Mouse (Mus musculus): ENCODE measurements at regions not wholly inside any gene's neighbourhood (a gene's known extent, or its start where the extent isn't known, plus 50 kb on each side); places are given as distances from the start of the nearest gene placed in this dataset.

DNA sequence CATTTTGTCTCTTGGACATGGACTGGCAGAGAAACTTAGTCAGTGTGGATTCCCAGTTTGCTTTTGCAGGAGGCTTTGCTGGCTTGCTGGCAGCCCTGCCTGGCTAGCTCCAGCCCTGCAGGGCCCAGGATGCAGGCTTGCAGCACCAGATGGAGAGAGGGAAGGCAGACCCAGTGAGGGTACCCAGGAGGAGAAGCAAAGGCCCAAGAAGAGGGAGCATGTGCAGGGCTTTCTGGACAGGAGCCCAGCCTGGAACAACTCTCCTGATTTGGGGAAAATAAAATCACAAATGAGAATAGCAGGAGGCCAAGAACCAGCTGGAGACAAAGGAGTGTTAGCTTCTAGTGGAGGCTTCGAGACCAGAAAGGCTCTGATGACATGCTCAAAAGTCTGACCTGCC, 414.9 kb upstream of the Camk1g start:
- Histone ChIP-seq H3K36me3 (replicated peaks) (no peaks in the 10 kb centered on the region), H3K4me3 (ENCODE audit: low read depth, low read length) (no peak overlapping the region), H3K27me3 (ENCODE audit: insufficient read depth, low read length) (no peaks in the 10 kb centered on the region), H3K4me1 (ENCODE audit: insufficient read depth, low read depth, low read length) (no peaks in the 10 kb centered on the region), H3K9me3 (replicated peaks) (no peaks in the 10 kb centered on the region)
- DNase-seq (ENCODE audit: low spot score) (no peak), ATAC-seq (ENCODE audit: extremely low read depth, insufficient number of reproducible peaks, low FRiP score, poor library complexity, severe bottlenecking) (no peak)
- TF ChIP-seq CTCF (IDR thresholded peaks at IDR 0.05; ENCODE audit: low read depth, low read length) (no peak), GATA1 (IDR thresholded peaks at IDR 0.05; ENCODE audit: borderline replicate concordance, low read length) (no peak), TAL1 (conservative IDR thresholded peaks at IDR 0.05; ENCODE audit: low read depth, low read length) (no peak), POLR2AphosphoS5 (IDR thresholded peaks at IDR 0.05; ENCODE audit: insufficient replicate concordance, low read depth, low read length) (no peak), GATA2 (IDR thresholded peaks at IDR 0.05; ENCODE audit: borderline replicate concordance, low read depth, low read length) (no peak)

DNA sequence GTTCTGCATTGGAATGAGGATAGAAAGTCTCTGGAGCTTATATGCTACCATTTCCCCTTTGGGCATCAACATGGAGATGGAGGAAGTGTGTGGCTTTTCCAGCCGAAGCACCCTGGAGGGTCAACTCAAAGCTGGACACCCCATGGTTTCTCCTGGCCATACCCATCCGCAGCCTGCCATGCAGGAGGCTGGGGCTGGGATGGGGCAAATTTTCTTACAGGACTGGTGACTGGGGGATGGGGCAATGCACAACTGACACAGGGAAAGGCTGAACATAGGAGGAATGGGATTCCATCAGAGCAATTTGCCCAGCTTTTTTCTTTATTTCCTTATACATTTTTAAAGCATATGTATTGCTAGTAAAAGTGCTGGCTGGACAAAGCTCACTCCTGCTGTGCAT, 414.4 kb upstream of the Camk1g start:
- Histone ChIP-seq H3K27me3 (ENCODE audit: insufficient read depth, low read length) (no peaks in the 10 kb centered on the region), H3K4me3 (ENCODE audit: low read depth, low read length) (no peak overlapping the region), H3K4me1 (ENCODE audit: insufficient read depth, low read depth, low read length) (no peaks in the 10 kb centered on the region), H3K9me3 (replicated peaks) (no peaks in the 10 kb centered on the region), H3K36me3 (replicated peaks) (no peaks in the 10 kb centered on the region)
- ATAC-seq (ENCODE audit: extremely low read depth, insufficient number of reproducible peaks, low FRiP score, poor library complexity, severe bottlenecking) (no peak), DNase-seq (ENCODE audit: low spot score) (no peak)
- TF ChIP-seq CTCF (IDR thresholded peaks at IDR 0.05; ENCODE audit: low read depth, low read length), result no peak
- TF ChIP-seq GATA2 (IDR thresholded peaks at IDR 0.05; ENCODE audit: borderline replicate concordance, low read depth, low read length), result no peak

DNA sequence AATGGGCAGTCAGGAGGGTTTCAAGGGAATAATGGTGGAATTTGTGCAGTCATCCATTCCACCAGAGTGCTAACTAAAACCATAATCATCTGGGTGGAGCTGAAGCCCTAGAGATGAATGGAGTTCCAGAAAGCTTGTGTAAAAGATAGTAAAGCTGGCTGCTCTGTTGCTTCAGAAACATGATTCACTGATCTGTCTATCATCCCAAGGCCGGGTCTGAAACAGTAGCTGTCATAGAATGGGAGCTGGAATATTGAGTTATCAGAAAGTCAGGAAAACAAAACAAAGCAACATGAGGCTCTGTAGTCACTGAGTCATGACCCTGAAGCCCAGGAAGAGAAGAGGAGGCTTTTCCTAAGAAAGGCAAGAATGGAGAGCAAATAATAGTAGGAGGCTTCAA, 408.1 kb upstream of the Camk1g start:
- DNase-seq (ENCODE audit: low spot score) (no peak), ATAC-seq (ENCODE audit: extremely low read depth, insufficient number of reproducible peaks, low FRiP score, poor library complexity, severe bottlenecking) (no peak)
- Histone ChIP-seq H3K36me3 (replicated peaks) (no peaks in the 10 kb centered on the region), H3K27me3 (ENCODE audit: insufficient read depth, low read length) (no peaks in the 10 kb centered on the region), H3K9me3 (replicated peaks) (no peaks in the 10 kb centered on the region), H3K4me1 (ENCODE audit: insufficient read depth, low read depth, low read length) (no peaks in the 10 kb centered on the region), H3K4me3 (ENCODE audit: low read depth, low read length) (no peak overlapping the region)
- TF ChIP-seq GATA2 (IDR thresholded peaks at IDR 0.05; ENCODE audit: borderline replicate concordance, low read depth, low read length) (no peak), CTCF (IDR thresholded peaks at IDR 0.05; ENCODE audit: low read depth, low read length) (no peak), POLR2AphosphoS5 (IDR thresholded peaks at IDR 0.05; ENCODE audit: insufficient replicate concordance, low read depth, low read length) (no peak), TAL1 (conservative IDR thresholded peaks at IDR 0.05; ENCODE audit: low read depth, low read length) (no peak), GATA1 (IDR thresholded peaks at IDR 0.05; ENCODE audit: borderline replicate concordance, low read length) (no peak)

DNA sequence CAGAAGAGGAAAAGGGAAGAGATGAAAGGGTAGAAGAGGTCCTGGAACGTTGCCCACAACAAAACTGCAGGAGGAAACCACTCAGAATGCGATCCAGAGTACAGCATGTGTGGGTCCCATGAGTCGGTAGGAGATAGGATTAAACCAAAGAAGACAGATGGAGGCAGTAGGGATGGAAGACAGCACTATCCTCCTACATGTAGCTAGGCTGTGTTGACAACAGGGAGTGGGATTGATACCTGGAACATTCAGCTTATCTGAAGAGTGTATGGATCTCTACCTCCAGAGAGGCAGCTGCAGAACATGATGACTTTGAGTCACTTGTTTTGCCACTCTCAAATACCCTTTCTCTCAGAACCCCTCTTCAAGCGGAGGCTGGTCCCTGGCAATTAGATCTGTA, 399.4 kb upstream of the Camk1g start:
- Histone ChIP-seq H3K9me3 (replicated peaks) (no peaks in the 10 kb centered on the region), H3K4me3 (ENCODE audit: low read depth, low read length) (no peak overlapping the region), H3K27me3 (ENCODE audit: insufficient read depth, low read length) (no peaks in the 10 kb centered on the region), H3K36me3 (replicated peaks) (no peaks in the 10 kb centered on the region), H3K4me1 (ENCODE audit: insufficient read depth, low read depth, low read length) (no peaks in the 10 kb centered on the region)
- TF ChIP-seq POLR2AphosphoS5 (IDR thresholded peaks at IDR 0.05; ENCODE audit: insufficient replicate concordance, low read depth, low read length) (no peak), GATA1 (IDR thresholded peaks at IDR 0.05; ENCODE audit: borderline replicate concordance, low read length) (no peak), TAL1 (conservative IDR thresholded peaks at IDR 0.05; ENCODE audit: low read depth, low read length) (no peak), GATA2 (IDR thresholded peaks at IDR 0.05; ENCODE audit: borderline replicate concordance, low read depth, low read length) (no peak), CTCF (IDR thresholded peaks at IDR 0.05; ENCODE audit: low read depth, low read length) (no peak)
- no peak for DNase-seq (ENCODE audit: low spot score)
- ATAC-seq (ENCODE audit: extremely low read depth, insufficient number of reproducible peaks, low FRiP score, poor library complexity, severe bottlenecking), result no peak

DNA sequence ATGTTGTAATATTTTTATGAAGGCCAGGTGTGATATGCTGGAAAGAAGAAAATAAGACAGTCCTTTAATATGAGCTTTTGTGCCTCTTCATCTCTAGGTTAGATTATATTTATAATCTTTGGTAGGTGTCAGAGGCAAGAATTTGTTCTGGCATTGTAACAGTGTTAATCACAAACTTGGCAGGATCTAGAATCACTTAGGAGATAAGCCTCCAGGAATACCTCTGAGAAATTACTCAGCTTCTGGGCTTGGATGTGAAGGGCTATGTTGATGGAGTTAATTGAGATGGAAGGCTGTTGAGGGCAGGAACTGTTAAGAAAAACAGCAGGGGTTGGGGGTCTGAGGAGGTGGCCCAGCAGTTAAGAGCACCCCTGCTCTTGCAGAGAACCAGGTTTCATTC, 394.0 kb upstream of the Camk1g start:
- no peaks in the 10 kb centered on the region for H3K9me3 ChIP-seq (replicated peaks)
- H3K4me3 ChIP-seq (ENCODE audit: low read depth, low read length), result no peak overlapping the region
- DNase-seq (ENCODE audit: low spot score) (no peak), ATAC-seq (ENCODE audit: extremely low read depth, insufficient number of reproducible peaks, low FRiP score, poor library complexity, severe bottlenecking) (no peak)
- no peaks in the 10 kb centered on the region for H3K27me3 ChIP-seq (ENCODE audit: insufficient read depth, low read length)
- no peaks in the 10 kb centered on the region for H3K36me3 ChIP-seq (replicated peaks)
- no peaks in the 10 kb centered on the region for H3K4me1 ChIP-seq (ENCODE audit: insufficient read depth, low read depth, low read length)
- TF ChIP-seq TAL1 (conservative IDR thresholded peaks at IDR 0.05; ENCODE audit: low read depth, low read length) (no peak), GATA2 (IDR thresholded peaks at IDR 0.05; ENCODE audit: borderline replicate concordance, low read depth, low read length) (no peak), GATA1 (IDR thresholded peaks at IDR 0.05; ENCODE audit: borderline replicate concordance, low read length) (no peak), POLR2AphosphoS5 (IDR thresholded peaks at IDR 0.05; ENCODE audit: insufficient replicate concordance, low read depth, low read length) (no peak), CTCF (IDR thresholded peaks at IDR 0.05; ENCODE audit: low read depth, low read length) (no peak)

DNA sequence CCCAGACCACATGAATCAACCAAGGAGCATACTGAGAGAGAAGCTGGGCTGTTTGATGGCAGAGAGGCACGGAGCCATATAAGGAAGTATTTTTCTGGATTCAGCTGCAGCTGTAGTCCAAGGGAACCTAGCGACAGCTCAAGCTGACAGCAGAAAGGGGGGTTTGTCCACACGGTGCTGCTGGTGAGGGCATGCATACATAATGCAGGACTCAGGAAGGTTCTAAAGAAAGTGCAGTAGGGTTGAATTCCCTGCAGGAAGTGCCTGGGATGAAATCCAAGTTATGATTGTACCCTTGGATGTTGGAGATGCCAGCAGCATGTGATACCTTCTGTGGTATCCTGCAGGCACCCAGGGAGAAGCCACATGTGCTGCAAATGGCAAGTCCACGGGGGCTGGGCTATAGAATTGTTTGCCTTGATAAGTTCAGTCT, 381.7 kb upstream of the Camk1g start:
- Histone ChIP-seq H3K36me3 (replicated peaks) (no peaks in the 10 kb centered on the region), H3K9me3 (replicated peaks) (no peaks in the 10 kb centered on the region), H3K4me1 (ENCODE audit: insufficient read depth, low read depth, low read length) (no peaks in the 10 kb centered on the region), H3K27me3 (ENCODE audit: insufficient read depth, low read length) (no peaks in the 10 kb centered on the region), H3K4me3 (ENCODE audit: low read depth, low read length) (no peak overlapping the region)
- no peak for TF ChIP-seq CTCF (IDR thresholded peaks at IDR 0.05; ENCODE audit: low read depth, low read length)
- TF ChIP-seq TAL1 (conservative IDR thresholded peaks at IDR 0.05; ENCODE audit: low read depth, low read length), result no peak
- no peak for TF ChIP-seq GATA1 (IDR thresholded peaks at IDR 0.05; ENCODE audit: borderline replicate concordance, low read length)
- no peak for TF ChIP-seq GATA2 (IDR thresholded peaks at IDR 0.05; ENCODE audit: borderline replicate concordance, low read depth, low read length)
- TF ChIP-seq POLR2AphosphoS5 (IDR thresholded peaks at IDR 0.05; ENCODE audit: insufficient replicate concordance, low read depth, low read length), result no peak
- ATAC-seq (ENCODE audit: extremely low read depth, insufficient number of reproducible peaks, low FRiP score, poor library complexity, severe bottlenecking) (no peak), DNase-seq (ENCODE audit: low spot score) (no peak)

DNA sequence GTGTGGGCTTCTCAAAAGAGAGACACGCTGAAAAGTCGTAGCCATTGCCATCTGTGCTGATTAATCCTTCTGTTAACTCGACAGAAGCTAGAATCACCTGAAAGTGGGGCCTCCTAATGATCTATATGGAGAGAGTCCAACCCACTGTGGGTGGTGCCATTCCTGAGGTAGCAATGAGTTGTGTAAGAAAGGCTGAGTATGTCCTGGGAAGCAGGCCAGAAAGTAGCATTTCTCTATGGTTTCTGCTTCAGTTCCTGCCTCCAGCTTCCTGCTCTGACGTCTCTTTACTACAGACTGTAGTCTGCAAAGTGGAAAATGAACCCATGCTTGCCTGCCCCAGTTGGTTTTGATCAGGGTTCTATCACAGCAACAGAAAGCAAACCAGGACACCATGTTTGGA, 380.8 kb upstream of the Camk1g start:
- DNase-seq (ENCODE audit: low spot score) (no peak), ATAC-seq (ENCODE audit: extremely low read depth, insufficient number of reproducible peaks, low FRiP score, poor library complexity, severe bottlenecking) (no peak)
- no peaks in the 10 kb centered on the region for H3K4me1 ChIP-seq (ENCODE audit: insufficient read depth, low read depth, low read length)
- no peaks in the 10 kb centered on the region for H3K36me3 ChIP-seq (replicated peaks)
- no peaks in the 10 kb centered on the region for H3K27me3 ChIP-seq (ENCODE audit: insufficient read depth, low read length)
- no peak overlapping the region for H3K4me3 ChIP-seq (ENCODE audit: low read depth, low read length)
- TF ChIP-seq GATA1 (IDR thresholded peaks at IDR 0.05; ENCODE audit: borderline replicate concordance, low read length) (no peak), TAL1 (conservative IDR thresholded peaks at IDR 0.05; ENCODE audit: low read depth, low read length) (no peak), POLR2AphosphoS5 (IDR thresholded peaks at IDR 0.05; ENCODE audit: insufficient replicate concordance, low read depth, low read length) (no peak), GATA2 (IDR thresholded peaks at IDR 0.05; ENCODE audit: borderline replicate concordance, low read depth, low read length) (no peak), CTCF (IDR thresholded peaks at IDR 0.05; ENCODE audit: low read depth, low read length) (no peak)
- no peaks in the 10 kb centered on the region for H3K9me3 ChIP-seq (replicated peaks)
